Mouse (Mus musculus) forebrain, embryonic 15.5 days (tissue): ENCODE data around the gene Map7d1. TPM values are rescaled to one million over a fixed set of nuclear protein-coding genes. Genes with fewer than 3 reads are reported as not detected.

Experiments used
- ATAC-seq: fragments of 200-750 bp; cut with Nextera tagmentation; replicated peaks from 2 replicates; pipeline ENCODE4 v1.8.0; 2017; ENCODE audit warnings: mild to moderate bottlenecking, moderate TSS enrichment, moderate library complexity
- H3K27ac ChIP-seq: fragments of 300-500 bp; sonication (generic); replicated peaks from 2 replicates; pipeline ENCODE4 v1.5.1; 2015; ENCODE audit warnings: mild to moderate bottlenecking, inconsistent platforms
- H3K27me3 ChIP-seq: fragments of 300-500 bp; sonication (generic); 2 replicates; pipeline ENCODE4 v1.6.1; 2015; ENCODE audit warnings: inconsistent platforms
- H3K36me3 ChIP-seq: fragments of 300-500 bp; sonication (generic); 2 replicates; pipeline ENCODE4 v1.6.1; 2015; ENCODE audit warnings: mild to moderate bottlenecking, inconsistent platforms
- H3K4me1 ChIP-seq: fragments of 300-500 bp; sonication (generic); 2 replicates; pipeline ENCODE4 v1.6.1; 2015; ENCODE audit warnings: inconsistent platforms
- H3K4me2 ChIP-seq: fragments of 300-500 bp; sonication (generic); replicated peaks from 2 replicates; pipeline ENCODE4 v1.6.1; 2015; ENCODE audit warnings: mild to moderate bottlenecking, inconsistent platforms
- H3K4me3 ChIP-seq: fragments of 300-500 bp; sonication (generic); 2 replicates; pipeline ENCODE4 v1.5.1; 2015; ENCODE audit warnings: mild to moderate bottlenecking, inconsistent platforms
- H3K9ac ChIP-seq: fragments of 300-500 bp; sonication (generic); replicated peaks from 2 replicates; pipeline ENCODE4 v1.6.1; 2015; ENCODE audit warnings: mild to moderate bottlenecking, inconsistent platforms
- H3K9me3 ChIP-seq: fragments of 300-500 bp; sonication (generic); 2 replicates; pipeline ENCODE4 v1.6.1; 2016; ENCODE audit warnings: inconsistent platforms
- WGBS: fragments of 180-500 bp; shearing (Covaris S2); methylation state at CpG from one replicate; pipeline ENCODE4 v1.1.7; 2015; ENCODE audit warnings: mixed read lengths; 5-methylcytosine and 5-hydroxymethylcytosine counted together
- polyA plus RNA-seq: library from polyadenylated mRNA; unstranded; fragments of >200 nt; fragmentation: Nextera tagmentation; extraction: Ambion mirVana; gene quantifications from 2 replicates; pipeline ENCODE4 v1.2.1, GENCODE M21; 2015

Gene Map7d1
- polyA plus RNA-seq, 1 experiment from 2014 or later, result 76.8 TPM

GRCm38 (mm10) chr4:126190636-126191035 lies 65.5 kb downstream of the Map7d1 start:
- no peak overlapping the region for H3K4me3 ChIP-seq
- H3K27ac ChIP-seq, result no peak overlapping the region
- H3K36me3 ChIP-seq, result peaks cover 37% of the 10 kb centered on the region
- no peaks in the 10 kb centered on the region for H3K27me3 ChIP-seq
- no peaks in the 10 kb centered on the region for H3K9me3 ChIP-seq
- ATAC-seq, result no peak
- WGBS, result 99% methylated on average over 2 of the region's 2 CpGs
- no peaks in the 10 kb centered on the region for H3K4me1 ChIP-seq
- no peak overlapping the region for H3K4me2 ChIP-seq
- no peak overlapping the region for H3K9ac ChIP-seq

GRCm38 (mm10) chr4:126187096-126187495 lies 69.0 kb downstream of the Map7d1 start:
- no peak for ATAC-seq
- Histone ChIP-seq H3K9me3 (no peaks in the 10 kb centered on the region), H3K4me2 (no peak overlapping the region), H3K9ac (no peak overlapping the region), H3K4me1 (no peaks in the 10 kb centered on the region), H3K27ac (no peak overlapping the region), H3K36me3 (peaks cover 28% of the 10 kb centered on the region), H3K4me3 (no peak overlapping the region), H3K27me3 (no peaks in the 10 kb centered on the region)
- WGBS, result 93% methylated on average over 3 of the region's 3 CpGs

GRCm38 (mm10) chr4:126183034-126183433 lies 73.1 kb downstream of the Map7d1 start:
- Histone ChIP-seq H3K9ac (no peak overlapping the region), H3K4me3 (no peak overlapping the region), H3K4me2 (no peak overlapping the region), H3K36me3 (peaks cover 32% of the 10 kb centered on the region), H3K27me3 (no peaks in the 10 kb centered on the region), H3K4me1 (no peaks in the 10 kb centered on the region), H3K9me3 (no peaks in the 10 kb centered on the region), H3K27ac (no peak overlapping the region)
- WGBS, result 93% methylated on average over 5 of the region's 5 CpGs
- no peak for ATAC-seq

Other genes starting within 250 kb of the Map7d1 start
- 0.47 and 0.48 TPM in 2 replicates for gene Csf3r, start 231.8 kb downstream of the Map7d1 start, polyA plus RNA-seq
- gene Mrps15, start 209.4 kb downstream of the Map7d1 start, polyA plus RNA-seq, result 113 TPM in 2 replicates
- gene Oscp1, start 197.8 kb downstream of the Map7d1 start, polyA plus RNA-seq, result 35.3 TPM in 2 replicates
- gene Lsm10, start 159.7 kb downstream of the Map7d1 start, polyA plus RNA-seq, result 58.9 and 63.8 TPM in 2 replicates
- gene Stk40, start 152.4 kb downstream of the Map7d1 start, polyA plus RNA-seq, result 35.3 and 35.4 TPM in 2 replicates
- 9.2 and 10.1 TPM in 2 replicates for gene Eva1b, start 108.6 kb downstream of the Map7d1 start, polyA plus RNA-seq
- 0.86 and 0.88 TPM in 2 replicates for gene Sh3d21, start 92.9 kb downstream of the Map7d1 start, polyA plus RNA-seq
- gene Thrap3, start 53.6 kb downstream of the Map7d1 start, polyA plus RNA-seq, result 179 and 185 TPM in 2 replicates
- gene Trappc3, start 6.0 kb upstream of the Map7d1 start, polyA plus RNA-seq, result 175 and 182 TPM in 2 replicates
- 2.0 and 3.0 TPM in 2 replicates for gene Col8a2, start 30.4 kb upstream of the Map7d1 start, polyA plus RNA-seq
- 81.9 and 85.3 TPM in 2 replicates for gene Adprhl2, start 65.4 kb upstream of the Map7d1 start, polyA plus RNA-seq
- 12.7 and 16.0 TPM in 2 replicates for gene Tekt2, start 69.3 kb upstream of the Map7d1 start, polyA plus RNA-seq
- gene Ago3, start 173.2 kb upstream of the Map7d1 start, polyA plus RNA-seq, result 16.3 and 19.9 TPM in 2 replicates
- gene Ago1, start 212.2 kb upstream of the Map7d1 start, polyA plus RNA-seq, result 15.3 and 17.2 TPM in 2 replicates